Mouse (Mus musculus) stomach, embryonic 14.5 days (tissue): Measurements from ENCODE around the gene Eef1b2. TPM values are rescaled to one million over a fixed set of nuclear protein-coding genes. Genes with fewer than 3 reads are reported as not detected.

Source experiments
- ATAC-seq: fragments of 200-750 bp; cut with Nextera tagmentation; 2 replicates; pipeline ENCODE4 v1.8.0; 2017; ENCODE audit warnings: low read depth, moderate TSS enrichment; ENCODE audit not compliant: insufficient number of reproducible peaks, insufficient read depth, low FRiP score
- H3K27ac ChIP-seq: fragments of 300-500 bp; sonication (generic); 2 replicates; pipeline ENCODE4 v1.5.1; 2014; ENCODE audit warnings: mild to moderate bottlenecking, low read length, moderate library complexity, mixed read lengths
- H3K27me3 ChIP-seq: fragments of 300-500 bp; sonication (generic); 2 replicates; pipeline ENCODE4 v1.6.1; 2014; ENCODE audit warnings: low read length, control low read depth, mixed read lengths; ENCODE audit not compliant: control insufficient read depth, insufficient read depth
- H3K36me3 ChIP-seq: fragments of 300-500 bp; sonication (generic); 2 replicates; pipeline ENCODE4 v1.6.1; 2014; ENCODE audit warnings: mild to moderate bottlenecking, control low read depth, low read length, moderate library complexity, mixed read lengths; ENCODE audit not compliant: control insufficient read depth, insufficient read depth
- H3K4me1 ChIP-seq: fragments of 300-500 bp; sonication (generic); 2 replicates; pipeline ENCODE4 v1.6.1; 2014; ENCODE audit warnings: low read length, control low read depth, mixed read lengths; ENCODE audit not compliant: control insufficient read depth, insufficient read depth
- H3K4me2 ChIP-seq: fragments of 300-500 bp; sonication (generic); replicated peaks from 2 replicates; pipeline ENCODE4 v1.6.1; 2014; ENCODE audit warnings: low read depth, low read length, control low read depth
- H3K4me3 ChIP-seq: fragments of 300-500 bp; sonication (generic); 2 replicates; pipeline ENCODE4 v1.5.1; 2014; ENCODE audit warnings: low read depth, low read length, control low read depth
- H3K9ac ChIP-seq: fragments of 300-500 bp; sonication (generic); replicated peaks from 2 replicates; pipeline ENCODE4 v1.6.1; 2014; ENCODE audit warnings: low read depth, mild to moderate bottlenecking, control low read depth, low read length, moderate library complexity, mixed read lengths
- H3K9me3 ChIP-seq: fragments of 300-500 bp; sonication (generic); 2 replicates; pipeline ENCODE4 v1.6.1; 2016; ENCODE audit warnings: low read depth, low read length, control low read depth; ENCODE audit not compliant: control insufficient read depth
- WGBS: fragments of 180-500 bp; shearing (Covaris S2); extraction: QIAGEN DNeasy Blood & Tissue Kit; methylation state at CpG from one replicate; pipeline ENCODE4 v1.1.7; 2014; 5-methylcytosine and 5-hydroxymethylcytosine counted together
- polyA plus RNA-seq: library from polyadenylated mRNA; unstranded; fragments of >200 nt; fragmentation: Nextera tagmentation; extraction: Ambion mirVana; gene quantifications from 2 replicates; pipeline ENCODE4 v1.2.1, GENCODE M21; 2014

The Eef1b2 gene
- polyA plus RNA-seq, 1 experiment from 2014 or later: 693 TPM

DNA sequence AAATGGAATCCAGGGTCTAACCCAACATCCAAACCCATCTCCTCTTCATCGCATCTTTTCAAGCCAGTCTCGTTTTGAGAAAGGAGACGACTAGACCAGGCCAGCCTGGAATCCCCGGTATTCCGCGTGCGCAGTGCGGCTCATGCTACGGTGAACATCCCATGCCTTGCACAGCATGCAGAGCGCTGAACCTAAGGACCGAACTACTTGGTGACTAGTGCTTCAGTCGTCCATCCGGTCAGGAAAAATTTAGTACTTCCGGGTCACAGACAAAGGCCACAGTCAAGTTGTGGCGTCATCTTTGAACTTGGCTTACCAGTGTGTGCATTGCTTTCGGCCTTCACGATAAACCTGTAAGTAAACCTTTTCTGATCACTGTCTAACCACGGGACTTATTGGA is 23.7 kb downstream of the Eef1b2 start:
- Histone ChIP-seq H3K36me3 (no peaks in the 10 kb centered on the region), H3K4me1 (no peaks in the 10 kb centered on the region), H3K4me3 (no peak overlapping the region), H3K27me3 (no peaks in the 10 kb centered on the region), H3K27ac (no peak overlapping the region), H3K4me2 (no peak overlapping the region), H3K9ac (no peak overlapping the region), H3K9me3 (peaks cover 7% of the 10 kb centered on the region; the same call in 1 of the 2 replicates)
- no peak for ATAC-seq
- 94% methylated on average over 18 of the region's 18 CpGs for WGBS

DNA sequence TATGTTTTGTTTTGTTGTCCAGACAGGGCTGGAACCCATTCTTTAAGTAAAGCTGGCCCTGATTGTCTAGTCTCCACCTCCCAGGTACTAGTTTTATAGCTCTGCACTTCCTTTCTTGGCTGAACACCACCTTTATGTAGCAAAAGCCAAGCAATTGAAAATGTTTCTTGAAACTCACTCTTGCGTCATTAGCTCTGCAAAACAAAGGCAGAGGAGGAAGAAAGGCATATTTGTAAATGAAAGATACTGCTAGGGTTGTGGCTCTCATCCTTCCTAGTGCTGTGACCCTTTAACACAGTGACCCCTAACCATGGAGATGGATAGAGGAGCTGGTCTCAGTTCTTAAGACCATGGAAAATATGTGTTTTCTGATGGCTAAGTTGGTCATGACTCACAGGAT is 25.0 kb downstream of the Eef1b2 start:
- Histone ChIP-seq H3K27ac (no peak overlapping the region), H3K4me3 (no peak overlapping the region), H3K9me3 (peaks cover 7% of the 10 kb centered on the region; the same call in 1 of the 2 replicates), H3K27me3 (no peaks in the 10 kb centered on the region), H3K4me1 (no peaks in the 10 kb centered on the region), H3K36me3 (no peaks in the 10 kb centered on the region), H3K9ac (no peak overlapping the region), H3K4me2 (no peak overlapping the region)
- WGBS: 92% methylated on average over 1 of the region's 1 CpGs
- no peak for ATAC-seq

DNA sequence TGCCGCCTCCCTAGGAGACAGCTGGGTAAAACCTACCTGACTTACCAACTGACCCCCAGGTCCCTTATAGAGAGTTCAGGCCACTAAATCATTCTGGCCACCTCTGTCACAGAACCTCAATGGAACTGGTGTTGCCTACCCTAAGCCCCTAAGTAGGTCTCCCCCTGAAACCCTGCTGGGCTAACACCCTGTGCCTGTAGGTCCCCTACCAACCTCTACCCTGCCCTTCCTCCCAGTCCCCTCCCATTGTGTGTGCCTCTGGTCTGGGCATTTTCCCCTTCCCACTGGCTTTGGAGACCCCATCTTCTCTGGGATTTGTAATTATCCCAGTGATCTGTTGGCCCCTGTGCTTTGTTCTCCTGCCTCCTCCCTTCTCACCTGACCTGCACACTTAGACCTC is 26.8 kb downstream of the Eef1b2 start:
- Histone ChIP-seq H3K9ac (no peak overlapping the region), H3K27ac (no peak overlapping the region), H3K4me1 (no peaks in the 10 kb centered on the region), H3K9me3 (peaks cover 7% of the 10 kb centered on the region; the same call in 1 of the 2 replicates), H3K27me3 (no peaks in the 10 kb centered on the region), H3K4me2 (no peak overlapping the region), H3K4me3 (no peak overlapping the region), H3K36me3 (no peaks in the 10 kb centered on the region)
- 71% methylated on average over 1 of the region's 1 CpGs for WGBS
- ATAC-seq: no peak

- no peak overlapping the region for H3K4me3 ChIP-seq
- no peak overlapping the region for H3K9ac ChIP-seq
- no peak overlapping the region for H3K4me2 ChIP-seq
- no peaks in the 10 kb centered on the region for H3K27me3 ChIP-seq
- peak; percentile 69; the same call in 1 of the 2 replicates for ATAC-seq
- no peaks in the 10 kb centered on the region for H3K36me3 ChIP-seq
- no peaks in the 10 kb centered on the region for H3K4me1 ChIP-seq
- H3K27ac ChIP-seq: no peak overlapping the region
- WGBS: 14% methylated on average over 7 of the region's 7 CpGs
- H3K9me3 ChIP-seq: peaks cover 7% of the 10 kb centered on the region; the same call in 1 of the 2 replicates
These were observed 27.5 kb downstream of the Eef1b2 start for GRCm38 (mm10) chr1:63203950-63204659.

GRCm38 (mm10) chr1:63204660-63205394 is 28.2 kb downstream of the Eef1b2 start:
- H3K9me3 ChIP-seq: peaks cover 6% of the 10 kb centered on the region; the same call in 1 of the 2 replicates
- no peak for ATAC-seq
- no peak overlapping the region for H3K27ac ChIP-seq
- 29% methylated on average over 7 of the region's 7 CpGs for WGBS
- no peak overlapping the region for H3K4me2 ChIP-seq
- H3K4me1 ChIP-seq: no peaks in the 10 kb centered on the region
- no peaks in the 10 kb centered on the region for H3K27me3 ChIP-seq
- H3K4me3 ChIP-seq: no peak overlapping the region
- no peaks in the 10 kb centered on the region for H3K36me3 ChIP-seq
- no peak overlapping the region for H3K9ac ChIP-seq

DNA sequence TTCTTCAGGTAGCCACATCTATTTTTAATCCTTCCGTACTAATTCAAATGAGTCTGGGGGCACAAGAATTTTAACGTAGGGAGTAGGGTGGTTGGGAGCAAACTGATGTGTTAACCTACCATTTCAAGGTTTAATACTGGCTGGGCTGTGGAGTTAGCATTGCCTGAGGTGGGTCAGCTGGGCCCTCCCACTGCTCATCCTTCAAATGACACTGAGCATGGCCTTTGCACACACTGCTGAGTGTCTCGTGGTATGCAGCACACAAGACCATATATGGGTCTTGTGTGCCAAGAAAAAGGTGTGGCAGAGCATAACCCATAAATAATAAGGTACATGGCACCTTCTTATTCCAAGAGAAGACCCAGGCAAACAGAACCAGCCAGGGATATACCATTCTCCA is 31.0 kb downstream of the Eef1b2 start:
- no peaks in the 10 kb centered on the region for H3K27me3 ChIP-seq
- 77% methylated on average over 3 of the region's 3 CpGs for WGBS
- ATAC-seq: no peak
- H3K4me2 ChIP-seq: no peak overlapping the region
- H3K27ac ChIP-seq: no peak overlapping the region
- H3K36me3 ChIP-seq: no peaks in the 10 kb centered on the region
- H3K9me3 ChIP-seq: no peaks in the 10 kb centered on the region
- no peaks in the 10 kb centered on the region for H3K4me1 ChIP-seq
- H3K4me3 ChIP-seq: no peak overlapping the region
- H3K9ac ChIP-seq: no peak overlapping the region

- Histone ChIP-seq H3K9ac (no peak overlapping the region), H3K27ac (no peak overlapping the region), H3K4me2 (no peak overlapping the region), H3K4me1 (no peaks in the 10 kb centered on the region), H3K9me3 (no peaks in the 10 kb centered on the region), H3K27me3 (no peaks in the 10 kb centered on the region), H3K4me3 (no peak overlapping the region), H3K36me3 (no peaks in the 10 kb centered on the region)
- no peak for ATAC-seq
- WGBS: 34% methylated on average over 6 of the region's 6 CpGs
These were observed 33.4 kb downstream of the Eef1b2 start for GRCm38 (mm10) chr1:63209861-63210529.

DNA sequence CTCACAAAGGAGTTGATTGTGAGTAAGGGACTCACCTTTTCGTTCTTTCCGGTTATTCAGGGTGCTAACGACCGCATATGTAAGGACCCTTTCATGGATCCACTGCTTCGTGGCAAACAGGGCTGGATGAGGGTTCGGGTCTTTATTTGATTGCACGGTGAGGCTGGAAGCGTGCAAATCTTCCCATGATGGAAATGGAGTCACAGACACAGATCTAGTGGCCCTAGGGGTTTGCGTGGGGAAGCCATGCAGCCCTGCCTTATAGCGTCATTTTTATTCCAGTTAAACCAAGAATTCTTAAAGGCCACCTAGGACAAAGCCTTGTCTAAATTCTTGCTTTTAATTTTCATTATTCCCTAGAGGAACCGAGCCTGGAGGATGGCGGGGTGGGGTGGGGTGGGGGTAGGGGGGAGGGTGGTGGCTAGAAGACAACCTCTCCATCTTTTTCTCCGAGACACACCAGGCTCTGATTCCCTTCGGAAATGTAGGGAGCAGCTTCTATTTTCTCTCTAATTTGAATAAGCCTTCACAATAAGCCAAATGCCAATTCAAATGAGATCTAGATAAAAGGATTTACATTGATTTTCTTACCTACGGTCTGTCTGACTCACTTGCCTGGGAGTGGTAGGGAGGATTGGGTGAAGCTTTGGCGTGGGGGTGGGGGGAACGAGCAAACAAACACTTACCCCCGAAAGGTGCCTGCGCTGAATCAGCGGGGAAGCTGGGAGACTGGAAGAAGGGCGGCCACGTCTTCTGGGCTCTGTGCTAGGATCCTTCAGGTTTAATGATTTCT is 37.0 kb downstream of the Eef1b2 start:
- Histone ChIP-seq H3K9me3 (no peaks in the 10 kb centered on the region), H3K4me2 (0 out of 2 replicates have a peak overlapping the region, but pooled peaks have one; percentile 3), H3K36me3 (no peaks in the 10 kb centered on the region), H3K27ac (no peak overlapping the region), H3K4me1 (no peaks in the 10 kb centered on the region), H3K4me3 (no peak overlapping the region), H3K9ac (no peak overlapping the region), H3K27me3 (no peaks in the 10 kb centered on the region)
- WGBS: 31% methylated on average over 22 of the region's 22 CpGs
- ATAC-seq: no peak
